Mouse (Mus musculus): ENCODE data around the gene Gap43. TPM values are rescaled to one million over a fixed set of nuclear protein-coding genes. Genes with fewer than 3 reads are reported as not detected.
"Not testable (repeated sequence)": the region's sequence is repeated elsewhere in the genome, so short reads cannot be mapped to it uniquely, and the experiment has no call there.

Gap43 gene
- total RNA-seq (2015; ENCODE audit: low replicate concordance) (not detected in 2 replicates), total RNA-seq (2017; ENCODE audit: low replicate concordance) (not detected in 2 replicates)

DNA sequence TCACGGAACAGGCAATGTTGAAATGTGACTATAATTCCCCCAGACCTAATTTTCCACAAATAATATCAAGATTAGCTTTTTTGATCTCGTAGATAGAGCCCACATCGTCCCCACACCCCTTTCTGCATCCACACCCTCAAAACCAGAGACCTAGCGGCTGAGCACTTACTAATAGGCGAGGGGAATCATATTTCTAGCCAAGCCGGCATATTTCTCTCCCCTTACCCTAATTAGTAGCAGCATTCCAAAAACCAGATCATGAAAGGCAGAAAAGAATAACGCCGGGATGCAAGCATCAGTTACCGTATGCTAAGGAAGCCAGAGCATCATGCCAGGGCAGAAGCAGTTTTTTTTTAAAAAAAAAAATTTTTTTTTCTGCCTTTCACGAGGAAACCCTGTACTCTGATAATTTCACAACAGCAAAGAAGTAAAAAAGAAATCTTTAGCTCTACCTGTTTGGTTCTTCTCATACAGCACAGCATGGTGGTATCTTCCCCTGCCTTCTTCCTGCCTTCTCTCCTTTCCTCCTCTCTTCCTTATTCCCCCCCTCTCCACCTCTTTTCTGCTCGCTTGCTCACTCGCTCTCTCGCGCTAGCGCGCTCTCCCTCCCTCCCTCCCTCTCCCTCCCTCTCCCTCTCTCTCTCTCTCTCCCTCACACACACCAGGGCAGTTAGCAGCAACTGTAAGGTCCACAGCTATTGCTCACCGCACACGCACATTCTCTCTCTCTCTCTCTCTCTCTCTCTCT lies at the start of gene Gap43:
TSS of gene Gap43 (minus strand) at position 631 of the 748 bp plus-strand sequence.
- ATAC-seq (replicated peaks; ENCODE audit: low FRiP score, poor library complexity, severe bottlenecking) = no peak

DNA sequence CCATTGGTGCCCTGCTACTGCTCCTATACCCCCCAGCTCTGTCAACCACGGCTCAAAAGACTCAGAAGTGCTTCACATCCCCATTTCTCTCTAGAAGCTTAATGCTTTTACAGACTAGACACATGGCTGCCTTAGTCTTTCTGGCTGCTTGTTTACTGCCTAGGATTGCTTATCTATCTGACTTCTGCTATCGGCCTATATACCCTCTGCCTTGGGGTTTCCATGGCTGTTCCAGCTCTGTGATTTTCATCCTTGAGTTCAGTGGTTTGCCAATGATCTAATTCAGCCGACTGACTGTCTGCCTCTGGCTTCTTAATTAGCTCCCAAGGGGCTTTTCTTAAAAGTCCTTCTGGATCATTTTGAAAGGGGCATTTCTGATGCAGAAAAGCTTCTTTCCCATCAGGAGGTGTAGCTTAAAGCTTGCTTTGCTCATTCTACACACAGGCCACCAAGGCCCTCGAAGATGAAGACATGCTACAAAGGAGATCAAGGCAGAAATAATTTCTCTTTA lies 40.9 kb upstream of the Gap43 start:
- no peak for ATAC-seq (replicated peaks; ENCODE audit: low FRiP score, poor library complexity, severe bottlenecking)

DNA sequence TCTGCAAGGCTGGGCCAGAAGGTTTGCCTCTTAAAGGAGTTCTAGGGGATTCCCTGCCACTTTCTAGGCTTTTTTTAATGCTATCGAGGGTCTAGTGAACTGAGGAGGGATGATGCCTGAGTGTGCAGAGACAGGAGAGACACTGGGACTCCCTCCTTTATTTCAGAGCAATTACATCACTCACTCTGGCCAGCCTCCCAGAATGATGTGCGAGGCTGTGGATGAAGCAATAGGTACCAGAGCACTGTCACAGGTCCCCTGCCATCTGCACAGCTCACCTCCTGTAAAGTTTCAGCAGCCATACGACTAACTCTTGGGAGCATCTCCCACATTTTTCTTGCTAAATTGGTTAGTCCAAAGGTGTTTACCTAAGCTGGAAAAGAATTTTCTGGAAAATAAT lies 40.2 kb upstream of the Gap43 start:
- ATAC-seq (replicated peaks; ENCODE audit: low FRiP score, poor library complexity, severe bottlenecking) = no peak

DNA sequence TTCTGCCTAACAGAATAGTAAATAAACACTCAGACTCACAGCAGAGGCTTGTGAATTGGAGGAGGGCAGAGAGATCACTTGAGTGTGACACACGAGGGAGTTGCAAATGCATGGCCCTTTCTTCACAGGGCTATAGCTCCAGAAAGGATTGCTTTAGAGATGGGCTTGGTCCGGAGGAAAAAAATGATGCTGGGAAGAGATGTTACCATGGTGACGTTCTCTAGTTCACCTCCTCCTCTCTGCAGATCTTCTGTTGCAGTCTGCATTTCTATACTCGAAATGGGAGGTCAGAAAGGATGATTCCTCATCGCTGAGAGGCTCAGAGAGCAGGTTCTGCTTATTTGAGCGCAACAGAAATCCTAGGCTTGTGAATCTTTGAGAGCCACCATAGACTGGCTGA lies 29.7 kb upstream of the Gap43 start:
- no peak for ATAC-seq (replicated peaks; ENCODE audit: low FRiP score, poor library complexity, severe bottlenecking)

DNA sequence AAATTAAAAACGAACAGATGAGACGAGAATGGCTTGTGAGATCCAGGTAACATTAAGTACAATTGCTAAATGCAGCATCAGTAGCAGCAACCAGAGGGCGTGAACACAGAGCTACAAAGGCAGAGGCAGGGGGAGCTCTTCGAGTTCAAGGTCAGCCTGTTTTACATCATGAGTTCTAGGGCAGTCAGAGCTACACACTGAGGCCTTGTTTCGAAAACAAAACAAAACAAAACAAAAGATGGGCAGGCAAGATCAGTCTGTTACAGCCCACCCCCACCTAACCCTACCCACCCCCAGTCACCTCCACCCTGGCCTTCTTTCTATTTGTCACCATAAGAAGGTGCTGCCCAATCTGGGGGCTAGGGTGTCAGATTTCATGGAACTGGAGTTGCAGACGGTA lies 28.9 kb upstream of the Gap43 start:
- ATAC-seq (replicated peaks; ENCODE audit: low FRiP score, poor library complexity, severe bottlenecking) = no peak

DNA sequence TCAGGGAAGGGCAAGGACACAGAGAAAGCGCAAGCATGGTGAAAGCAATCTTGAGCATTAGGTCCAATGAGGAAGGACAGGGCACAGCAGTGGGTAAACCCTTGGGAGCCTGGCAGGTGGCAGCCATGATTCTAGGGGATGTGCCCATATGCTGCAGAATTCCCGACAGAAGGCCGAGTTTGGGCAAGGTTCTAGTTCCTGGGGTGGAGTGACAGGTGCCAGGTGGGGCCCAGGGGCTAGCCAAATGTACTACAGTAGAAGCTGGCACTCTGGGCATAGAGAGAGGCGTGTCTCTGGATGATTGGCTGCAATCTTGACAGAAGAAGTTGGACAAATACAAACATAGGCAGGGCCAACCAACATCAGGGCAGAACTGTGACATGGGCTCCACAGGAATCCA lies 19.6 kb upstream of the Gap43 start:
- no peak for ATAC-seq (replicated peaks; ENCODE audit: low FRiP score, poor library complexity, severe bottlenecking)

DNA sequence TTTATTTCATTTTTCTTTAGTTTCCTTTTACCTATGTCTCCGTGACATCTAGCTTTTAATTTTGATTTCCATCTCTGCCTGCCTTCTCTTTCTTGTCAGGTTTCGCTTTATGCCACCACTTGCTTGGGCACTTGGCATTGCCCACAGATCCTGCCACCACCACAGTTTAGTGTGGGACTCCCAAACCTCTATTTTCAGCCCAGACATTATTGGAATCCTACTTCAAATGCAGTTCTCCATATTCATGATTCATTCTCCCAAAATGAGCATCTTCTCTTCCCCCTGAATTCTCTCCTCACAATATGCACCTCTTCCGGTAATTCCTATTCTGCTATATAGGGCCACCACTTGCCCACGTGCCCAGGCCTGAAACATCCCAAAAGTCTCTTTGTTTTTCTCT lies 17.6 kb upstream of the Gap43 start:
- no peak for ATAC-seq (replicated peaks; ENCODE audit: low FRiP score, poor library complexity, severe bottlenecking)

DNA sequence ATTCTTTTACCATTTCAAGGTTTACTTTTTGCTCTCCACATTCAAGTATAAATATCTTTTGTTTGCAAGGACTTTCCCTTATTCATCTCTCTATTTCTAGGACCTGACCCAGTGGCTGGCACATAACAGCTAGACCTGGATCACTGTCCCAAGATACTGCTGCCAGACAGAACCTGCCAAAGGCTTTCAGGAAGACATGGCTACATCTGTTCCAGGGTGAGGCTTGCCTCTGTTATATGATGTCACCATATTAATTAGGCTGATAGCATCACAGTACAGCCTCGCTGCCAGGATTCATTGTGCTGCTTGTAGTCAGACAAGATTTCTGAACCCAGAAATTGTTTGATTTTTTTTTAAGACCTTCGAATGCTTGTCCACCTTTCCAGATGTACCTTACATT lies 9.6 kb upstream of the Gap43 start:
- ATAC-seq (replicated peaks; ENCODE audit: low FRiP score, poor library complexity, severe bottlenecking) = no peak

DNA sequence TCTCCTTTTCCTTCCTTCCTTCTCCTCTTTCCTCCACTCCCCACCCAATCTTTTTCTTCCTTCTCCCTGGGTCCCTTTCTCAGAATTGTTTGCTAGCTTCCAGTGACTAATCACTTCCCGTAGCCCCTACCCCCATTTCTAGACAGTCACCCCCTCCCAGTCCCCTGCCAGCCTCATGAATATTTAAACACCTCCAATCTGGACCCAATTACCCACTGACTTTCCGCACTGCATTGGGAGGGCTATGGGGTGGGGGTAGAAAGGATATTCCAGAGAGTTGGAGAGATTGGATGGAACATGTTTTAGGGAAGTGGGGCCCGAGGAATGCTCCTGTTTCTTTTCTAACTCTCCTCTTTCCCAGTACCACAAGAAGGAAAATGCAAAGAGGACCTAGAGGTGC lies 414 bp upstream of the Gap43 start:
- not testable (repeated sequence) for ATAC-seq (replicated peaks; ENCODE audit: low FRiP score, poor library complexity, severe bottlenecking)

DNA sequence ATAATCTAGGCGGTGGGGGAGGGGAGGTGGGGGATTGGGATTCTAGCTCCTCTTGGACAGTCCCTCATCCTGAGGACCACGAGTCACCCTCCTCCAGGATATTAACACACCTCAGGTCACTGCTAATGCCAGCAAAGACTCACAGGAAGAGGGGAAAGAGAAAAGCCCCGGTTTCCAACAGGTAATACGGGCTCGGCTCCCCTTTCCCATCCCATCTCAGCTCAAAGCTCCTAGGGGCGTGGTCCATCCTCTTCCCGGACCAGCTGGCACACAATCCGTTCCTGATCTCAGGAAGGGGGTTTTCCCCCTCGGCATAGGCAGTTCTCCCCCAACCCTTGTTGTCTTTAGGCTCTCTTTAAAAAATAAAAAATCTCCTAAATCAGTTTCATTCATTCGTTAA lies 939 bp downstream of the Gap43 start:
- no peak for ATAC-seq (replicated peaks; ENCODE audit: low FRiP score, poor library complexity, severe bottlenecking)

DNA sequence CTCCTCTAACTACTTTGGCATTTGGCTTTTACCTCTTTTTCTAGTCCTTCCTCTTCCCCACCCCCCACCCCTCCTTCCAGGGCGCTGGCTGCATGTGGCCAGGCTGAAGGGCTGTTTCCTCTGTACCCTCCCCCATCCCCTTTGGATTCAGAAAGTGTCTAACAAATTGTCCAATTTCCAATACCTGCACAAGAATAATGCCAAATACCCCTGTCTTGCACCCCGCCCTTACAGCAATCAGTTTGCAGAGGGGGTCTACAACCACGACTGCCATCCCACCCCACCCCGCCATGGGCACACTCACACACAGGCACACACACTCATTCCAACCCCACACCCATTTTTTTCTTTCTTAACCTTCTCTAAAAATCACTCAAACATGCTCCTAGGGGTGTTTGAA lies 1.5 kb downstream of the Gap43 start:
- ATAC-seq (replicated peaks; ENCODE audit: low FRiP score, poor library complexity, severe bottlenecking) = no peak

DNA sequence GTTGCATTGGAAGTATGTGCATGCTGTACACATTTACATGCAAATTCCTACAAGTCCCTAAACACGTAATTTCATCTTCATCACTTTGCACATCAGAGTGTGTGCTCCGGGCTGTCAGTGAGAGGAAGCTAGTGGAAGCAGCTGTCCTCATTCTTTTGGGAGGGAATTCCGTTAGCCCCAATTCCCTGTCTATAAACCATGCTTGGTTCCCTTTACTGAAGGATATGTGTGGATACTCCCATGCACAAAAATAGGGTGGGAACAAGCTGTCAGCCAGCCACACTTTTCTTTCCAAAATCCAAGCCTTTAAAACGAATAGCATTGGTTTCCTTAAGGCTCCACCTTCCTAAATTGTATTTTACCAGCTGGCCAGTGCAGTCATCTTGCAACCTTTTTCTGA lies 2.1 kb downstream of the Gap43 start:
- no peak for ATAC-seq (replicated peaks; ENCODE audit: low FRiP score, poor library complexity, severe bottlenecking)

DNA sequence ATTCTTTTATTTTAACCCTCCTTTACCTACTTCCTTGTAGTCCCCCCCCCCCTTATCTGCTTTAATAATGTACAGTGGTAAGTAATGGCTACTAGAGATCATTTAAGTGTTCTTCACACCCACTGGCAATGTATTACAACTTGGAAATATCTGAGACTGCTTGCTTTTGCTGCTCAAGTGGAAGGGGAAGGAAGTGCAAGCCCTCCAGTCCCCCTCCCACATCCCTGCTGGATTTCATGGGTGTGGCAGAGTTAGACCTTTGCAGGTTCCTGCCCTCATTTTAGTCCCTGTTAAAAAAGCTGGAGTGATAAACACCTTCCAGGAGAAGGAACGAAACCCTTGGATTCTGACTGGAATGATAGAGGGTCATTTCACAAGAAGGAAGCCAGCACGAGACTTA lies 2.8 kb downstream of the Gap43 start:
- no peak for ATAC-seq (replicated peaks; ENCODE audit: low FRiP score, poor library complexity, severe bottlenecking)

DNA sequence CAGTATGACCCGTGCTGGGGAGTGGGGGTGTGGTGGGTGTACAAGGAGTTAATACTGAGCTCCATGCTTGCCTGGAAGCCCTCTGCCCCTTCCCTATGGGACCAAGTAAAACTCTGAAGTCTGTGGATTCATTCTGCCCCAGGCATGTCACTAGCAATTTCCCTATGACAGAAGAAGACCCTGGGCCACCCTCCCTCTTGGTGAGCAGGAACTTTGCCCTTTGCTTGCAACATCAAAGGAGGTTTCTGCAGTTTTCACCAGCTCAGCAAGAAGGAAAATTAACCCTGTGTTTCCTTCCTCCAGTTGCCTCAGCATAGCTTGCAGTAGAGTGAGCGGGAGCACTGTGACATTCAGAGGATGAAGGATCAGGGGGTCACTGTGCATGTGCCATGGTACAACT lies 3.8 kb downstream of the Gap43 start:
- no peak for ATAC-seq (replicated peaks; ENCODE audit: low FRiP score, poor library complexity, severe bottlenecking)

DNA sequence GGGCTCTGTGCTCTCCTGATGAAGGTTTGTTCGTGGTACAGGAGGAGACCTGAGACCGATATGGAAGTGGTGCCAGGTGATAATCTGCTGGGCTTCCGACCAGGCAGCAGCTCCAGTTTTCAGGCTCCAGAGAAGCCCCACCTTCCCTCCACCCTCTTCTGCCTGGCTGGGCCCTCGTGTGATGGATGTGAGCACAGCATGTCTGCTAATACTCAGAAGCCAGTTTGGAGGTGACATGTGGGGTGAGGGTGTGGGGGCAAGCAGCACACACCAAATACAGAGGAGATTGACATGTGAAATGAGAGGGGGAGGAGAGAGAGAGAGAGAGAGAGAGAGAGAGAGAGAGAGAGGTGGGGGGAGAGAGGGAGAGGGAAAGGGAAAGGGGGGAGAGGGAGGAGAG lies 8.1 kb downstream of the Gap43 start:
- ATAC-seq (replicated peaks; ENCODE audit: low FRiP score, poor library complexity, severe bottlenecking) = no peak

DNA sequence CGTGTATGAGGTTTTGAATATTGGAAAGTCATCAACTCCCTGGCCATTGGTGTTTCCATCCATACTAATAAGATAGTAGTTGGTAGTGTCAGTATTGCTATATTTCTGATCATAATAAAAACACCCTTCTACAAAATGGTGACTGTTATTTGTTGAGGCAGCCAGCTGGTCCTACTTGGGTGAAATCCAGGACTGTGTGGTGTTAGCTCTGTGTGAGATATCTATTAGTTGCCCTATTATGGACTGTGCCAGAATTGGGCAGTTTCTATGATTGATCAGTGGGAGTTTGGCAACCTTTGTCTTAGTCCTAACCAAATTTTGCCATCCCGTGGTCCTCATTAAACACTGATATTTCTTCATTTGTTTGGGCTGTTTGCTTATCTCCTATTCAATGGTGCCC lies 14.3 kb downstream of the Gap43 start:
- ATAC-seq (replicated peaks; ENCODE audit: low FRiP score, poor library complexity, severe bottlenecking) = no peak

DNA sequence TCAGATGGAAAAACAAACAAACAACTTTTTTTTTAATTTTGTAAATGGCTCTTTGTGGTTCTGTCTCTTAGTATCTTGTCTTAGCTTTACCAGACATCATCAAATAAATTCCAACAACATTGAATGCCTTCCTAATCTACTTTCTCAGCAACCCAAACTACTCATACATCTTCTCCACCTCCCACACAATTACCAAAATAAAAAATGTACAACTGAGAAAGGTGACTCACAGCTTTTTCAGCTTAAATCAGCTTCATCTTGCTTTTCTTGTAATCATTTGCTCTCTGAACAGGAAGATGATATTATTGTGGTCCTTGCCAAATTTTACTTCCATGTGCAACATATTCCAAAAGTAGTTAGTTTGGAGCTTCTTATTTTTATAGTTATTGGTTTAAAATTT lies 14.9 kb downstream of the Gap43 start:
- no peak for ATAC-seq (replicated peaks; ENCODE audit: low FRiP score, poor library complexity, severe bottlenecking)

DNA sequence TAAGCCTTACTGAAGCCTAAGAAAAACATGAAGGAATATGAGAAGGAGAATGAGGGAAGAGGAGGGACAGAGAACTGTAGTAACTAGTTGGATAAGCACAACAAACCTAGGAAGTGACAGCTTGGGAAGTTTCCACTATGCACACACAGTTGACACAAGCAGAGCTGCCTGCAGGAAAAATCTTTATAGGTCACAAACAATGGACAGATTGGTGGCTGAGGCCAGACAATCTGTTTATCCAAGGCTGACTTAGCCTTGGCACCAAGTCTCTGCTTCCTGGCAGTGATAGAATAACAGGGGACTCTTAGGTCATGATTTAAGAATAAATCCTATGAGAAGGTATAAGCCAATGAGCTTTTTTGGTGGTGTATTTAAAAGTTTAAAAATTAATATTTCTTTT lies 20.6 kb downstream of the Gap43 start:
- no peak for ATAC-seq (replicated peaks; ENCODE audit: low FRiP score, poor library complexity, severe bottlenecking)

DNA sequence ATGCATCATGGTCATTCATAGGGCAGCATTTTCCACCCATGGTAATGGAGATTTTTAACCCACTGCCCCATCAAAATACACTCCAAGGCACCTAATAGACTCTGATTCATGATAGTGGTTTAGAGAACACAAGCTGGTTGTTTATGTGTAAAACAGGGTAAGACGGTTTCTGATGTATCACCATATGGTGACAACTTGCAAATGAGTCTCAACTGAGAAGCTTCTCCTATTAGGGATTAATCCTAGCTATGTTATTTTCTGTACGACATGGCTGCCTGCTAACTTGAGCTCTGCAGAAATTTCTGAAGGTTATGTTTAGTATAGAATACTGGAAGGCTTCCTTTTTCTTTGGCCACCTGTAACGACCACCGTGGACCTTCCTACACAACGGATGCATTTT lies 21.1 kb downstream of the Gap43 start:
- no peak for ATAC-seq (replicated peaks; ENCODE audit: low FRiP score, poor library complexity, severe bottlenecking)

DNA sequence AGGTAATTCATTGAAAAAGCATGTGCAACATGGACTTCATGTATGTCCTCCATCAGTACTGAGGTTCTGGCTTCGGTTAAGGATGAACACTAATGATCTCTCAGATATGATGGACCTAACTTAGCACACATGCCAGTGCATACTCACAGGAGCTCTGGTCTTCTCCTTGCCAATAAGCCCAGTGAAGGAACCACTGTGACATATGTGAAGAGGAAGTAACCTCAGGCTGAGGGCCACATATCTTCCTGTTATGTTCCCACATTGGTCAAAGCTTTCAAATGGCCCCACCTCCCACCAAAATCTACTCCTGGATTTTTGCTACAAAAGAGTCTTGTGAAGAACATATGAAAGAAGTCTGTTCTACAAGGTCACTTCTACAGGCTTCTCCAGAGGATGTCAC lies 28.3 kb downstream of the Gap43 start:
- no peak for ATAC-seq (replicated peaks; ENCODE audit: low FRiP score, poor library complexity, severe bottlenecking)

DNA sequence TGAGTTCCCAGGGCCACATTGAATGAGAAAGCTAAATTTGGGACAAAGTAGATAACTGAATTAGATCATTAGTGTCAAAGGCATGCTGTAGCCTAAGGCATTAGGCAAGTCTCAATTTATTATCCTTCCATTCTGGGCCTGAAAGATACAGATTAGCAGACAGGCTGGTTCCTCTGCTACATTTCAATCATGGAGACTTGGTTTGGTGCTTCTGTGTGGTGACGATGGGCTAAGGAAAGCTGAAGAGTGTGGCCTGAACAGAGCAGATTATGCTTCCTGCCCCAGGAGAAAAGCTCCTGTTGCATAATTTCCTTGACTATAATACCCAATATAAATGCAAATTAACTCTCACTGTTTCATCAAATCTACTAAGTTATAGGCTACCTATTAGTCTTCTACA lies 31.7 kb downstream of the Gap43 start:
- no peak for ATAC-seq (replicated peaks; ENCODE audit: low FRiP score, poor library complexity, severe bottlenecking)

All from erythroblast, adult 5-6 weeks (primary cell).